Mouse (Mus musculus): ENCODE measurements around the gene Aprt.

GRCm38 (mm10) chr8:122526526-122527170 lies 50.1 kb downstream of the Aprt start:
- TF ChIP-seq FLI1 (IDR thresholded peaks at IDR 0.05; ENCODE audit: low read length) (no peak), GATA1 (IDR thresholded peaks at IDR 0.05; ENCODE audit: borderline replicate concordance, low read length) (no peak)

Measured in megakaryocyte, embryonic 14.5 days (primary cell).